Mouse (Mus musculus) midbrain, postnatal 0 days (tissue): ENCODE data around the gene Spsb3. TPM values are rescaled to one million over a fixed set of nuclear protein-coding genes. Genes with fewer than 3 reads are reported as not detected.
A peak's percentile ranks its signal among the peaks of the same experiment; 100 is the strongest.

Experiments used
- ATAC-seq: fragments of 200-750 bp; cut with Nextera tagmentation; 2 replicates; pipeline ENCODE4 v1.8.0; 2017; ENCODE audit warnings: moderate number of reproducible peaks, mild to moderate bottlenecking, moderate TSS enrichment, moderate library complexity; ENCODE audit not compliant: low FRiP score
- DNase-seq: peaks from one replicate; pipeline ENCODE4 v3.0.0-alpha.2; 2015; ENCODE audit warnings: low spot score
- H3K27ac ChIP-seq: fragments of 300-500 bp; sonication (generic); 2 replicates; pipeline ENCODE4 v1.5.1; 2014; ENCODE audit warnings: low read depth, mild to moderate bottlenecking, low read length, mixed read lengths
- H3K27me3 ChIP-seq: fragments of 300-500 bp; sonication (generic); 2 replicates; pipeline ENCODE4 v1.6.1; 2014; ENCODE audit warnings: low read length, control low read depth, mixed read lengths; ENCODE audit not compliant: insufficient read depth
- H3K36me3 ChIP-seq: fragments of 300-500 bp; sonication (generic); 2 replicates; pipeline ENCODE4 v1.6.1; 2014; ENCODE audit warnings: low read length, control low read depth, mixed read lengths; ENCODE audit not compliant: insufficient read depth
- H3K4me1 ChIP-seq: fragments of 300-500 bp; sonication (generic); 2 replicates; pipeline ENCODE4 v1.6.1; 2014; ENCODE audit warnings: mild to moderate bottlenecking, control low read depth, antibody characterized with exemption, low read length, mixed read lengths; ENCODE audit not compliant: insufficient read depth
- H3K4me2 ChIP-seq: fragments of 300-500 bp; sonication (generic); 2 replicates; pipeline ENCODE4 v1.6.1; 2014; ENCODE audit warnings: low read depth, mild to moderate bottlenecking, low read length, mixed read lengths; ENCODE audit not compliant: poor library complexity, severe bottlenecking
- H3K4me3 ChIP-seq: fragments of 300-500 bp; sonication (generic); 2 replicates; pipeline ENCODE4 v1.5.1; 2014; ENCODE audit warnings: low read depth, mild to moderate bottlenecking, low read length, moderate library complexity
- H3K9ac ChIP-seq: fragments of 300-500 bp; sonication (generic); replicated peaks from 2 replicates; pipeline ENCODE4 v1.6.1; 2014; ENCODE audit warnings: mild to moderate bottlenecking, low read length, moderate library complexity, mixed read lengths; ENCODE audit not compliant: poor library complexity, severe bottlenecking
- H3K9me3 ChIP-seq: fragments of 300-500 bp; sonication (generic); 2 replicates; pipeline ENCODE4 v1.6.1; 2016; ENCODE audit warnings: low read length, control low read depth
- CTCF ChIP-seq: IDR thresholded peaks from 2 replicates; pipeline ENCODE4 v1.5.1; 2016; ENCODE audit warnings: antibody characterized with exemption, mild to moderate bottlenecking
- WGBS: fragments of 180-500 bp; shearing (Covaris S2); extraction: QIAGEN DNeasy Blood & Tissue Kit; methylation state at CpG from one replicate; pipeline ENCODE4 v1.1.7; 2014; 5-methylcytosine and 5-hydroxymethylcytosine counted together
- polyA plus RNA-seq: library from polyadenylated mRNA; unstranded; fragments of >200 nt; fragmentation: Nextera tagmentation; extraction: Ambion mirVana; gene quantifications from 2 replicates; pipeline ENCODE4 v1.2.1, GENCODE M21; 2015
- total RNA-seq: library from RNA; depleted of rRNA; stranded (reverse); fragments of >200 nt; gene quantifications from 2 replicates; pipeline ENCODE4 v1.2.3, GENCODE M21; 2014

Gene Spsb3
- total and polyA plus RNA-seq, 2 experiments from 2014 or later, result 100 to 105 TPM

- Histone ChIP-seq H3K27ac (no peak overlapping the region), H3K4me1 (peaks cover 14% of the 10 kb centered on the region), H3K4me3 (no peak overlapping the region), H3K9ac (no peak overlapping the region), H3K27me3 (no peaks in the 10 kb centered on the region), H3K4me2 (no peak overlapping the region), H3K36me3 (peaks cover 39% of the 10 kb centered on the region), H3K9me3 (no peaks in the 10 kb centered on the region)
- no peak for TF ChIP-seq CTCF
- WGBS, result 95% methylated on average over 2 of the region's 2 CpGs
- ATAC-seq (no peak), DNase-seq (no peak)
Measured at GRCm38 (mm10) chr17:24893276-24893675, 6.8 kb downstream of the Spsb3 start.

- peak overlapping the region; percentile 98 for H3K4me2 ChIP-seq
- peaks cover 44% of the 10 kb centered on the region for H3K36me3 ChIP-seq
- ATAC-seq, result 0 out of 2 replicates have a peak, but pooled peaks have one; percentile 6
- H3K27me3 ChIP-seq, result no peaks in the 10 kb centered on the region
- peaks cover 14% of the 10 kb centered on the region for H3K4me1 ChIP-seq
- peak overlapping the region; percentile 91 for H3K27ac ChIP-seq
- H3K9ac ChIP-seq, result peak overlapping the region; percentile 93
- no peaks in the 10 kb centered on the region for H3K9me3 ChIP-seq
- peak; percentile 6 for DNase-seq
- WGBS, result 11% methylated on average over 31 of the region's 31 CpGs
- H3K4me3 ChIP-seq, result peak overlapping the region; percentile 87
- TF ChIP-seq CTCF, result 0 out of 2 replicates have a peak, but pooled peaks have one; percentile 3
Measured at GRCm38 (mm10) chr17:24894061-24894994, 7.9 kb downstream of the Spsb3 start.

- TF ChIP-seq CTCF, result no peak
- under 1% methylated on average over 54 of the region's 62 CpGs for WGBS
- Histone ChIP-seq H3K9ac (peak within 1 kb of the TSS; percentile 93), H3K9me3 (no peaks in the 10 kb centered on the region), H3K4me1 (peaks cover 14% of the 10 kb centered on the region), H3K27me3 (no peaks in the 10 kb centered on the region), H3K36me3 (peaks cover 50% of the 10 kb centered on the region), H3K27ac (peak within 1 kb of the TSS; percentile 91), H3K4me2 (peak within 1 kb of the TSS; percentile 98), H3K4me3 (peak within 1 kb of the TSS; percentile 87)
- ATAC-seq, result peak; percentile 62
- DNase-seq, result peak; percentile 94
Measured at GRCm38 (mm10) chr17:24894995-24895547, 8.6 kb downstream of the Spsb3 start, which contains the start of the genes Eme2 and Mrps34. Gene Eme2 (minus strand): TSS chr17:24895087. Gene Mrps34 (plus strand): TSS chr17:24895116.

GRCm38 (mm10) chr17:24895571-24896240, 9.3 kb downstream of the Spsb3 start:
- H3K9me3 ChIP-seq, result no peaks in the 10 kb centered on the region
- 10% methylated on average over 23 of the region's 23 CpGs for WGBS
- peaks cover 14% of the 10 kb centered on the region for H3K4me1 ChIP-seq
- peak overlapping the region; percentile 98 for H3K4me2 ChIP-seq
- H3K36me3 ChIP-seq, result peaks cover 50% of the 10 kb centered on the region
- TF ChIP-seq CTCF, result no peak
- H3K9ac ChIP-seq, result peak overlapping the region; percentile 93
- no peaks in the 10 kb centered on the region for H3K27me3 ChIP-seq
- no peak for ATAC-seq
- peak overlapping the region; percentile 87 for H3K4me3 ChIP-seq
- DNase-seq, result no peak
- H3K27ac ChIP-seq, result peak overlapping the region; percentile 91

- Histone ChIP-seq H3K9me3 (no peaks in the 10 kb centered on the region), H3K27me3 (no peaks in the 10 kb centered on the region), H3K4me3 (peak within 1 kb of the TSS; percentile 87), H3K4me1 (peaks cover 14% of the 10 kb centered on the region), H3K36me3 (peaks cover 50% of the 10 kb centered on the region), H3K27ac (peak within 1 kb of the TSS; percentile 91), H3K4me2 (peak within 1 kb of the TSS; percentile 98), H3K9ac (peak within 1 kb of the TSS; percentile 93)
- WGBS, result under 1% methylated on average over 50 of the region's 50 CpGs
- DNase-seq, result peak; percentile 75
- peak; percentile 64 for TF ChIP-seq CTCF
- ATAC-seq, result peak; percentile 49
Measured at GRCm38 (mm10) chr17:24896241-24896992, 10.0 kb downstream of the Spsb3 start, which contains the start of gene Nme3. Gene Nme3 (plus strand): TSS chr17:24896500.
